Mouse (Mus musculus): Measurements from ENCODE around the gene Plpp4.

- TF ChIP-seq POLR2A (IDR thresholded peaks at IDR 0.05; ENCODE audit: low read depth, low read length) = no peak
- no peak for TF ChIP-seq CTCF (IDR thresholded peaks at IDR 0.05; ENCODE audit: extremely low read depth, insufficient read depth, insufficient read length, insufficient replicate concordance)
Observed at GRCm38 (mm10) chr7:129392835-129393489, 136.1 kb downstream of the Plpp4 start.
